Mouse (Mus musculus): ENCODE results near the gene Ccdc144b.

The Ccdc144b gene

DNA sequence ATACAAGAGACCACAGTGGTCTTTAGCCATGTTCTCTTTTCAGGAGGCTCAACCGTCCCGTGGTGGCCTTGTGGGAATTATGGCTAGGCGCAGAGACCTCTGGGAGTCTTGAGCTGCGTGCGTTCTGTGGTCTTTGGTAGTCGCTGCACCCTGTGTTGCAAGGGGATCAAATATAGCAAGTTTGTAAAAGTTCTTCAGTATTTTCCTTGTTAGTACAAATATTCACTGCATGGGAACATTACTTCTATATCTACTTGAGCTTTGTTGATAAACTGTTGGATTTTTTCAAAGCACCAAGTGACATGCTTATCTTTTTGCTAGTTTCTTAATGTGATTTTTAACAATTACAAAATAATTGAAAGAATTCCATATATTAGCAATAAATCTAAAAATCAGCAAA, at the start of gene Ccdc144b:
Gene Ccdc144b, minus strand, starts transcription at position 101 of the 400 bp plus-strand sequence.
- WGBS, result 91% methylated on average over 6 of the region's 6 CpGs

DNA sequence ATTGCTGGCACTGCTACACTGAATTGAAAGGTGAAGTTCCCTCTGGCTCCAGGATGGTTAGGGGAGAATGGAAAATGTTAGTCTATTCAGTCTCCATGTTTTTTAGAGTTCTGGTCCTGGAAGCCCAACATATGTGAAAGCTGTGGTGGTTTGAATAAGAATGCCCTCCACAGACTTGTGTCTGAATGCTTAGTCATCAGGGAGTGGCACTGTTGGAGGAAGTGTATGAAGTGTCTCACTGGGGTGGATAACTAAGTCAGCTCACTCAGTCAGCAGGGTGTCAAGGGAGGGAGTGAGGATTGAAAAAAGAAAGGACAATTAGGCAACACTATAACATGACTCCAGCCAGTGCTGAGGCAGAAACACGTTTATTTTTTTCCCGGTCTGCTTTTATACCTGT, 42.0 kb upstream of the Ccdc144b start:
- 75% methylated on average over 2 of the region's 2 CpGs for WGBS

DNA sequence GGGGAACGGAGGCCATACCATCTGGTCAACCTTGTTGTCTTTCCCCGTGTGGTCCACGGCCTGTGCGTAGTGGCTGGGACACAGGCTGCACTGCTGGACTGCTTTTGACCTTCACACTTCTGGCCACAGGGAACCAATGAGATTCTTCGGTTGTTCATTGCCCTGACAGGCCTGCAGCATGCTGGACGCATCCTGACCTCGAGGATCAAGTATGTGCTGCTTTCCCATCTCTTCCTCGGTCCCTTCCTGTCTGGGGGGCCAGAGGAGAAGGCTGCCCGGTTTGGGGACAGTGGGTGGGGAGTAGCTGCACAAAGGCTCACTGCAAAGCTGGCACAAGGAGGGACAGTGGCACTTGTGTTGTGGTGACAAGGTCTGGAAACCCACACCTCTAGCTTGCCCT, 34.2 kb upstream of the Ccdc144b start:
- 92% methylated on average over 9 of the region's 9 CpGs for WGBS

DNA sequence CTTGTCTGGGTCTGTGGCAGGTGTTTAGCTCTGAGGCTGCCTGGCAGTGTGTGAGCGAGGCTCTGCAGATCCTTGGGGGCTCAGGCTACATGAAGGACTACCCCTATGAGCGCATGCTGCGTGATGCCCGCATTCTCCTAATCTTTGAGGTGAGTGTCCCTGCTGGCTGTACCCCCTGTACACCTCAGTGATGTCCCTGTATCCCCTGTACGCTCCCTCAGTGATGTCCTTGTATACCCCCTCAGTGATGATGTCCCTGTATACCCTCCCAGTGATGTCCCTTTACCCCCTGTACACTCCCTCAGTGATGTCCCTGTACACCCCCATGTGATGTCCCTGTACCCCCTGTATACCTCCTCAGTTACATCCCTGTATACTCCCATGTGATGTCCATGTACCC, 32.0 kb upstream of the Ccdc144b start:
- WGBS, result 98% methylated on average over 5 of the region's 5 CpGs

DNA sequence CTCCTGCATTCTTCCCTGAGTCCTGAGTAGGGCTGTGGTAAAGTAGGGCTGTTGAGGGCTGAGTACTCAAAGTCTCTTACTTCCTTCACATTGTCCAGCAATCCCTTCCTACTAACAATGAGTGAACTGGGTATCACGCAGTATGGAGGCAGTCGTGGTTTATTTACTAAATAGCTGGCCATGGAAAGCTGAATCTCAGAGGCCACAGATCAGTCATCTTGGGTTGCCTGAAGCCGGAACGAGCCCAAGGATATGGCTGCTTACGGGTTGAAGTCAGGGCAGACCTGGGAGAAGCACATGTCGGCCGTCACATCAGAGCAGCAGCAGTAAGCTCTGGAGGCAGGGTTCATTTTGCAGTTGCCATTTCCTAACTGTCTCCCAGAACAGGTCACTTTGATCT, 30.0 kb upstream of the Ccdc144b start:
- 96% methylated on average over 7 of the region's 7 CpGs for WGBS

DNA sequence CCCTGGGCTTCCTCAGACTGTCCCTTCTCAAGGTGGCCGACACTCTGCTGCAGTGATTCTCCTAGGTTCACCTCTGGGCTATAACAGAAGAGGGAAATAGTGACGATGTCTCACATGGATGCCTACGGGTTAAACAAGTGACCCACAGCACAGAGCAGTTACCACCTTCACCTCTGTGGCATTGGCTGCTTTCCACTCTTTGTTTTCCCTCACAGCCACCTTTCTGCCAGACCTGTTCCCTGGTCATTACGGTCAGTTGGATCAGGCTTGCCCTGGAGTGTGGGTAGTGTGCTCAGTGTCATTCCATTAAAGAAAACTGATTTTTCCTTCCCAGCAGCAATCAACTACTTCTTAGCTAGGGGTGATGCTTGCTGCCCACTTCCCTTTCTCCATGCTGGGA, 29.5 kb upstream of the Ccdc144b start:
- 94% methylated on average over 4 of the region's 4 CpGs for WGBS

DNA sequence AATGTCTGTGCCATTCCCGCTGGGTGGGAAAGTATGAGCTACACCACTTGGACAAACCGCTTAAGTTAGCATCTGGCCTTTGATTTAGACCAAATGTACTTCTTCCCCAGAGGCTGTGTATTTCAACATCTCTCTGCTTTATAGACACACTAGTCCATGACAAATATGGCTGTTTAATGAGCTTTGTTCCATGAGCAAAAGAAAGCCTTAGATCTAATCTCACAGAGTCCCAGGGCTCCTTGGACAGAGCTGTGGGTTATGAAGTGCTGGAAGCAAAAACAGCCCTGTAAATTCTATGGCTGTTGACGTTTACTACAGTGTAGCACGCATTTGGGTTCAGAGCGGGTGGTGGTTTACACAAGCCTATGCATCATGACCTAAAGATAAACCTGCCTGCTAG, 27.4 kb upstream of the Ccdc144b start:
- WGBS, result 96% methylated on average over 5 of the region's 5 CpGs

DNA sequence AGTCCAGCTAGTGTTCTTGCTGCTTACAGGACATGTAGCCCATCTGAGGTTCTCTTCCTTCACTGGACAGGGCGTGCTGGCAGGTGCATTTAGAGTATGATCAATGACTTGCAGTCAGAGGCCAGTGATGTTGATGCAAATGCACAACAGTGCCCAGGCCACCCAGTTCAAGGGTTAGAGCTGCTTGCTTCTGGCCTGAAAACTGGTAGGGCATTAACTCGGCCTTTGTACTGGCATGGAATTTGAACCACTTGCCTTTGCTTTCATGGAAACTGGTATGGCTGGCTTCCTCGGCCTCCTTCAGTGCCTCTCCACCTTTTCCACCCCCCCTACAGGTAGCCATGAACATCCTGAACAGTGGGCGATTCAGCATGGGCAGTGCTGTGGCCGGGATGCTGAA, 26.5 kb upstream of the Ccdc144b start:
- WGBS, result 95% methylated on average over 5 of the region's 5 CpGs

DNA sequence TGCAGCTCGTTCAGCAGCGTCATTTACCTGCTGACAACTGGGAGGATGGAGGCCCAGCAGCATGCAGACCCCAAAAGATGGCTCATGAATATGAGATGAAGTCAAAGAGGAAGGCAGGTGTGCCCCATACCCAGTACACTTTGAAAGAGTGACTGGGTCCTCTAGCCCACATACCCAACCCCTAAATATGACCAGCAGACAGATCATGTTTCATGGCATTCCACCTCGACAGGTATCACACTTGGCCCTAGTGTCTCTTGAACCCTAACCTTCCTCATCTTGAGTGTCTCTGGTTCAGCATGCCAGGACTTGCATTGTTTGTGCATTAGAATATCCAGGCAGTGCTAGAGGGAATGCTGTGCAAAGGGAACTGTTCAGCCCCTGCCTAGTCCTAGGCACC, 24.0 kb upstream of the Ccdc144b start:
- WGBS, result 96% methylated on average over 3 of the region's 3 CpGs

DNA sequence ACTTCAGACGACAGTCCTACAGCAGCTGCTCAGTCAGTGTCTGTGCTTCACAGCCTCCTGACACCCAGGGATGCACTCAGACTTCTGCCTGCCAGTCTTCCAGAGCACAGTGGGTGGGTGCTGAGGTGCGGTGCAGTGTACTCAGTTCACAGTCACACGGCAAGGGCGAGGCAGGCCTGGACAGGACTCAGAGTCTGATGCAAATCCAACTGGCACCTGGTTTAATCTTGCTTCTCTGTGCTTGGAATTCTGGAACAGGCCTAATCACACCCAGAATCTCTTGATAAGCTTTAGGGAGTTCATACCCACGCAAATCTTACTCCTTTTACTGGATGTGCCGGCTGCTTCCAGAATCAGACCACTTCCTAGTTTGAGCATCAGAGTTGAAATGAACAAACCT, 22.1 kb upstream of the Ccdc144b start:
- 92% methylated on average over 6 of the region's 6 CpGs for WGBS

DNA sequence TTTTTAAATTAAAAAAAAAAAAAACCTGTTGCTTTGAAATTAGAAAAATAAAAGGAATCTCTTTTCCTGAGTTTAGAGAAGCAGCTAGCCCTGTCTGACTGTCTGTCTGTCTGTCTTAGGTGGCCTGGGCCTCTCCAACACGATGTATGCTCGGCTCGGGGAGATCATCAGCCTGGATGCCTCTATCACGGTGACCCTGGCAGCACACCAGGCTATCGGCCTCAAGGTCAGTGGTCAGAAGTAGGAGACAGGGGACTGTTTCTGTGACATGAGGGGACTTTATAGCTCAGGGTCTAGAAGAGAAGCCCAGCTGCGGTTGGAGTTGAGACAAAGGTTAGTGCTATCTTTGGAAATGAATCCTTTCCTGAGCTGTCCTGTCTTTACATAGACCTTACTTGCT, 20.9 kb upstream of the Ccdc144b start:
- WGBS, result 96% methylated on average over 6 of the region's 6 CpGs

DNA sequence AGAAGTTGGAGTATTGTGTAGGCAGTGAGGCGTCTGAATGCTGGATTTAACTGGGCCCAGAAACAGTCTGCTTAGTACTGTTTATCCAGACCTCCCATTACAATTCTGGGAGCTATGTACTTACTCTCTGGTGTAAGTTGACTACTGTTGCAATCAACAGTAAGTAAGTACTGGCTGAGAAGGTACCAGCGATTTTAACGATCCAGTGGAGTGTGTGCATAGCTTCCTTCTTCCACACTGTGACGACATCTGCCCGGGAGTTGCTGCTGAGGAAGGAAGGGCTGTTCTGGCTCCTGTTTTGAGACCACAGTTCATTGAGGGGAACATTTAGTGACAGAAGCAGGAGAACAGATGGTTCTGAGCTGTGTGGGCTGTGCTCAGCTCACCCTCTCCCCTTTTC, 17.7 kb upstream of the Ccdc144b start:
- WGBS, result 70% methylated on average over 5 of the region's 5 CpGs

DNA sequence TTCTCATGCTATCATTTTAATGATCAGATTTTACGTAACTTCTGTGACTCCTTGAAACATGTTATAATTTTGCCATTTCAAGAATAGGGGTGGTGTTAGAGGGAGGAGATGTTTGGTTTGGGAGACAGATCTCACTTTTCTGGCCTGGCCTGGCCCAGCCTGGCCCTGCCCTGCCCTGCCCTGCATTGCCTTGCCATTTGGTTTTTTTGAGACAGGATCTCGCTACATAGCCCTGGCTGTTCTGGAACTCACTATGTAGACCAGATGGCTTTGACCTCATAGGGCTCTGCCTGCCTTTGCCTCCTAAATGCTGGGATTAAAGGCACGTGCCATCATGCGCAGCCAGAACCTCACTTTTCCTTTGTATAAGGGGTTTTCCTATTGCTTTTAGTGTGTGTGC, 17.1 kb upstream of the Ccdc144b start:
- 99% methylated on average over 4 of the region's 4 CpGs for WGBS

DNA sequence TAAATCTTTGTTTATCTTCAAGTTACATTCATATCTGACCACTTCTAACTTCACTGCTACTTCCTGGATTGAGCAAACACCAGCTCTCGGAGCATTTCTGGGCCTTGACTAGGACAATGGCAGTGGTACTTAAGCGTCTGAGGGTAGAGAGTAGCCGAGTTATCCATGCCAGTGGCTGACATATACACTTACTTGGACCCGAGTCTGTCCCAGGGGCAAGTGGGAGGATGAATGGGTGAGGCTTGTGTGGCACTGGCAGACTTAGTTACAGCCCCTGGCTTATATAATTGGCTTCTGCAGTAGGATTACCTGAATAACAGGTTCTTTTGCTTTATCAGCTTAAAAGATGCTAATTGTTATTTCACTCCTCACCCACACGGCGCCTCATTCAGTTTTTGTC, 14.4 kb upstream of the Ccdc144b start:
- WGBS, result 81% methylated on average over 6 of the region's 6 CpGs

DNA sequence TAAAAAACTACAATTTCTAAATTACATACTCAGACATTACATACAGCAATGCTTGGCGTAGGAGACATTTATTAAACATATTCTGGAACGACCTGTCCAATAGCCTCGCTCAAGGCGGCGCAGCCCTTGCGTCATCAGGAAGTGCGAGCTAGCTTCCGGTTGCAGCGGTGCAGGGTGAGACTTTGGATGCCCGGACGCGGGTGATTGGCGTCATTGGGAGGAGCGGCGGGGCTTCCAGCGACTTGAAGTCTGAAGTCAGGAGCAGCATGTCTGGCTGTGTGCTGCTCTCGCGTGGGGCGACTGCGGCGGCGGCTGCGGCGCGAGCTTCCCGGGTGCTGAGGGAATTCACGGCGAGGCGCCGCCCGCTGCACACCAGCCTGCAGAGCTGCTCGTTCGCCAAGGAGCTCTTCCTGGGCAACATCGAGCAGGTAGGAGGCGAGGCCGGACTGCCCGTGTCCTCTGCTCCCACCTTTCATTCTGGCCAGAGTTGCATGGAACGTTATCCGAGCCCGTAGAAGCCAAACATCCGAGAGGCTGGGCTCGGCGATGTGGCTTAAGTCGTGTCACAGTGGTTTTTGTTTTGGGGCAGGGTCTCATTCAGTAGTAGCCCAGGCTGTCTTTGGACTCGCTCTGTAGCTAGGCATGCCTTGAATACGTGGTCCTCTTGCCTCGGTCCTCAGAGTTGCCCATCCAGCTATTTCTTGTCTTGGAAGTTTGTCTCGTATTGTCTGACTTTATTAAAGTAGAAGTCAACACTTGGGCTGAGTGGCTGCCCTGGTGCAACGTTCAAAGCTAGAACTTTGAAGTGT, 12.7 kb upstream of the Ccdc144b start, which contains the start of gene Acad9:
Gene Acad9, plus strand, starts transcription at position 137 of the 809 bp plus-strand sequence.
- WGBS, result 1% methylated on average over 49 of the region's 49 CpGs

DNA sequence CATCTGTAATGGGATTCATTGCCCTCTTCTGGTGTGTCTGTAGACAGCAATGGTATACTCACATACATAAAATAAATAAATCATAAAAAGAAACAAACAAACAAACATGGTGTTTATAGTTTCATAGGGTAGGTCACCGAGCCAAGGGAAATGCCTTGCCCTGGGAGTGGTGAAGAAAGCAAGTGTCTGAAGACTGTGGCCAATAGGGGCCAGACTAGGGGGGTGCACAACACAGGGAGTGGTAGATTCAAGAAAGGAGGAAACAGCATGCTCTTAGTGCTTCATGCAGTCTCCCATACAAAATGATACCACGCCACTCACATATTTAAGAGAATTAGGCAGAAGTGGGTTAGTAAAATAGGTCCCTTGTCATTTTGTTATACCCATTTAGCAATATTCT, 11.8 kb upstream of the Ccdc144b start:
- WGBS, result 96% methylated on average over 2 of the region's 2 CpGs

DNA sequence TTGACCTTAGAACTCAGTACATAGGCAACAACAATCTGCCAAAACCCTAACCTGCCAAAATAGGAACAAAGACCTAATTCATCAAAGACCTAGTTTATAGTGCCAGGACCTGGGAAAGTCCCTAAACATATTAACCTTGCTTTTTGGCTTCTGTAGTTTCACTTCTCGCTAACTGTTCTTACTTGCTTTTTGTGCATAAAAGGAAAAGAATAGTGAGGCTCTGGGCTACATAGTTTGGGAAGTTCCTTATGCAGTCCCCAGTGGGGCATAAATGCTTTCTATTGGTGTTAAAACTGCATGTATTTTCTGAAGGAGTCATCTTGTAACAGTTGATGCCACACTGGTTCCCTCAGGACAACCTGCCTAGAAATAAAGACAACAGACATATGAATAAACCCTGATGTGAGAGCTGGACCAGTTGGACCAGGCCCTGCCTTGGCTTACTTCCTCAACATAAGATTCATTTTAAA, 11.3 kb upstream of the Ccdc144b start:
- 83% methylated on average over 1 of the region's 1 CpGs for WGBS

DNA sequence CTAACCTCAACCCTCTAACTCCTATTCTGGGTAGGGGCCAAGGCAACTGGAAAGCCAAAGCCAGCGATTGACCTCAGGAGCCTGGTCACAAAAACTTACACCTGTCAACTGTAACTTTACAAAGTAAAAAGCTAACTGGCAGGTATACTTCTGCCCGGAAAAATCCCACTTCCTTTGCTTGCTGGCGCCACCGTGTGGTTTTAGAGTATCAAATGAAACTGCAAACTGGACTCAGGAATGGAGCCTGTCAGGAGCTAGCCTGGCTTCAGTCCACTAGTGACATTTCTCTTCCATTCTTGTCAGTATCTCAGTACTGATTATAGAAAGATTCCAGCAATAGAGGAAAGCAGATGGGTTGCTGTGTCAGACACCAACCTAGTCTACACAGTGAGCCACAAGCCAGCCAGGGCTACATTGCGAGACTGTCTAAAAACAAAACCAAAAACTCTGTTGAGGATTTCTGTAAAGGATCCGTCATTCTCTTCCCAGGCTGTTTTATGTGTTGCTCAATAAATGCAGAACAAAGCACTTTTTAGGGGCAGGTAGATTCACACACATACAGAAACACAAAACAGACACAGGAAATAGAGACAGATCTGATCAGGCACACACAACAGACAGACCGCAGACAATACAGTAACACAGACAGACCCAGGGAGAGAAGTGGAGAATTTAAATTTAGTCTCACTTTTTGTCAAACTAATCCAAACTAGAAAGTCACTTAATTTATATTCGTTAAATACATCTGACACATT, 6.9 kb upstream of the Ccdc144b start:
- WGBS, result 29% methylated on average over 8 of the region's 8 CpGs

DNA sequence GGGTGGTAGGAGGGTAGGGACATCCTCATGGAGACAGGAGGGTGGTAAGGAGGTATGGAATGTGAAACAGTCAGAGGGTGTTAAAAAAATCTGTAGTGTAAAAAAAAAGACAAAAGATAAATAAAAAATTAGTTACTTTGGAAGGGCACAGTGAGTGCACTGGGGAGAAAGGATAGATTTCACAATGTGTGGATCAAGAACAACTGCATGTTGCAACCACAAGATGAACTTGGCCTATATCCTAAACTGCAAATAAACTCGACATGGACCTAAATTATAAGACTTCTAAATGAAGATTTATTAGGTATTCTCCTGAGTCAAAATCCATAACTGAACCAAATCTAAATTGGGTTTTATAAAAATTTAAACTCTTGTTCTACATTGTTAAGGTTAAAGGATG, 4.2 kb downstream of the Ccdc144b start:
- WGBS, result 86% methylated on average over 1 of the region's 1 CpGs

DNA sequence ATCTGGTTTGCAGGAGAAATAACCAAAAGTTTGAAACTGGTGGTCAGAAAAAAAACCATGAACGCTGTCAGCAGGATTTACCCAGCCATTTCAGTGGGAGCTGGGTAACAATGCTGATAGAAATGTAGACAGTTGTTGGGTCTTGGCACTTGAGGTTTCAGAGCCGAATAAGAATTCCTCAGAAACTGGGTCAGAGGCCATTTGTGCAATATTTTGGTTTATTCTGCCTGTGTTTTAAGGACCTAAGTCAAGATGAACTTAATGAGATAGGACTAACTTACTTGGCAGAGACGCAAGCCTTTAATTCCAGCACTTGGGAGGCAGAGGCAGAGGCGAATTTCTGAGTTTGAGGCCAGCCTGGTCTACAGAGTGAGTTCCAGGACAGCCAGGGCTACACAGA, 8.3 kb downstream of the Ccdc144b start:
- 73% methylated on average over 4 of the region's 4 CpGs for WGBS

DNA sequence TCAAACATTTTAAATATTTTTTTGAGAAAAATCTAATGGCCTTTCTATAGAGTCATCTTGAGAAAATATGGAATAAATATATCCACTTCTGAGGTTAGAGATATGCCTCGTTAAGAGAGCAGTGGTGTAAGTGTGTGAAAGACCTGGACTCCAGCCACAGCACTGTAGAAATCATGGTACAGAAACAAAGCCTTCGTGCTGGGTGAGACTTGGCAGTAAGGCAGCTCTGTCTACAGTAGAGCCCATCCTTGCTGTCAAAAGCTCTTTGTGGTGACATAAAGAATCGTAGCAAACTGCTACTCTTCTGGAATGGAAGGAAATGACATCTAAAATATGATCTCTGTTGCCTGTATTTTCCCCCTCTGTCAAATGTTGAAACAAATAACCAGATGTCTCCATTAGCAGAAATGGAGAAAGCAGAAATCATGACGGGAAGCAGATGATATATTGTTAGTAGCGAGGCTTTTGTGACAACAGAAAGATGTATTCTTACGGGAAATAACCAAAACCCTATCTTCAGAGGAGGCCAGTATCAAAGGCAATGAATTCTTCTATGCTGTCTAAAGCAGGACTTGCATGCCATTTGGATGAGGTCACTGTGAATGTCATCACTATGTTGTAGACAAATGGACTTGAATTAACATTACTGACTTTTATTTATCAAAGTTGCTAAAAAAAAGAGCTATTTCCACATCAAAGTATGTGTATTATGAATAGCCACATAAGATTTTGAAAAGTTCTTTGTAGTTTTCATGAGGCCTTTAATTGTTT, 21.4 kb downstream of the Ccdc144b start:
- WGBS, result 52% methylated on average over 6 of the region's 6 CpGs

DNA sequence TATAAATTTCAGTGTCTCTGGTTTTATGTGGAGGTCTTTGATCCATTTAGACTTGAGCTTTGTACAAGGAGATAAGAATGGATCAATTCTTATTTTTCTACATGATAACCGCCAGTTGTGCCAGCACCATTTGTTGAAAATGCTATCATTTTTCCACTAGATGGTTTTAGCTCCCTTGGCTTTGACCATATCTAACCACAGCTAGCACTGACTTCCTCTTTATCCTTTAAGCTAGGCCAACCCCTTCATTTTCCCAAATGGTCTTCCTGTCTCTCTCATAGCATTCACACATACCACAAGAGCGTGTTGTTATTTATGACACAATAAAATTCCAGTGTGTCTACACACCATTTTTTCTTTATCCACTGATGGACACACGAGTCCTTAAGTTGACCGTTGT, 23.4 kb downstream of the Ccdc144b start:
- WGBS, result 92% methylated on average over 4 of the region's 4 CpGs

Measured in cerebral cortex, adult 2 months (tissue).